Mouse (Mus musculus) forebrain, postnatal 0 days (tissue): ENCODE data around the gene Glud1. TPM values are rescaled to one million over a fixed set of nuclear protein-coding genes. Genes with fewer than 3 reads are reported as not detected.

ENCODE experiments used
- ATAC-seq: fragments of 200-750 bp; cut with Nextera tagmentation; 2 replicates; pipeline ENCODE4 v1.8.0; 2017; ENCODE audit warnings: mild to moderate bottlenecking, moderate library complexity
- DNase-seq: peaks from one replicate; pipeline ENCODE4 v3.0.0-alpha.2; 2015
- H3K27ac ChIP-seq: fragments of 300-500 bp; sonication (generic); 2 replicates; pipeline ENCODE4 v1.5.1; 2014; ENCODE audit warnings: low read depth, mild to moderate bottlenecking, antibody characterized with exemption, low read length, moderate library complexity, mixed read lengths
- H3K27me3 ChIP-seq: fragments of 300-500 bp; sonication (generic); 2 replicates; pipeline ENCODE4 v1.6.1; 2014; ENCODE audit warnings: mild to moderate bottlenecking, low read length, mixed read lengths; ENCODE audit not compliant: insufficient read depth
- H3K36me3 ChIP-seq: fragments of 300-500 bp; sonication (generic); 2 replicates; pipeline ENCODE4 v1.6.1; 2014; ENCODE audit warnings: mild to moderate bottlenecking, moderate library complexity; ENCODE audit not compliant: insufficient read depth
- H3K4me1 ChIP-seq: fragments of 300-500 bp; sonication (generic); 2 replicates; pipeline ENCODE4 v1.6.1; 2014; ENCODE audit warnings: antibody characterized with exemption; ENCODE audit not compliant: insufficient read depth
- H3K4me2 ChIP-seq: fragments of 300-500 bp; sonication (generic); 2 replicates; pipeline ENCODE4 v1.6.1; 2014; ENCODE audit warnings: low read depth, mild to moderate bottlenecking, moderate library complexity
- H3K4me3 ChIP-seq: fragments of 300-500 bp; sonication (generic); 2 replicates; pipeline ENCODE4 v1.5.1; 2014; ENCODE audit warnings: low read depth, low read length, mixed read lengths
- H3K9ac ChIP-seq: fragments of 300-500 bp; sonication (generic); 2 replicates; pipeline ENCODE4 v1.6.1; 2014; ENCODE audit warnings: mild to moderate bottlenecking
- H3K9me3 ChIP-seq: fragments of 300-500 bp; sonication (generic); 2 replicates; pipeline ENCODE4 v1.6.1; 2016; ENCODE audit warnings: low read length
- CTCF ChIP-seq: sonication (generic); IDR thresholded peaks from 2 replicates; pipeline ENCODE4 v1.5.1; 2016; ENCODE audit warnings: antibody characterized with exemption, control low read depth, low read depth
- WGBS: fragments of 180-500 bp; shearing (Covaris S2); extraction: QIAGEN DNeasy Blood & Tissue Kit; methylation state at CpG from one replicate; pipeline ENCODE4 v1.1.7; 2014; 5-methylcytosine and 5-hydroxymethylcytosine counted together
- polyA plus RNA-seq: library from polyadenylated mRNA; unstranded; fragments of >200 nt; fragmentation: Nextera tagmentation; extraction: Ambion mirVana; gene quantifications from 2 replicates; pipeline ENCODE4 v1.2.1, GENCODE M21; 2015
- total RNA-seq: library from RNA; depleted of rRNA; stranded (reverse); fragments of >200 nt; gene quantifications from 2 replicates; pipeline ENCODE4 v1.2.3, GENCODE M21; 2014

The Glud1 gene
- total and polyA plus RNA-seq, 2 experiments from 2014 or later: 114 to 179 TPM

DNA sequence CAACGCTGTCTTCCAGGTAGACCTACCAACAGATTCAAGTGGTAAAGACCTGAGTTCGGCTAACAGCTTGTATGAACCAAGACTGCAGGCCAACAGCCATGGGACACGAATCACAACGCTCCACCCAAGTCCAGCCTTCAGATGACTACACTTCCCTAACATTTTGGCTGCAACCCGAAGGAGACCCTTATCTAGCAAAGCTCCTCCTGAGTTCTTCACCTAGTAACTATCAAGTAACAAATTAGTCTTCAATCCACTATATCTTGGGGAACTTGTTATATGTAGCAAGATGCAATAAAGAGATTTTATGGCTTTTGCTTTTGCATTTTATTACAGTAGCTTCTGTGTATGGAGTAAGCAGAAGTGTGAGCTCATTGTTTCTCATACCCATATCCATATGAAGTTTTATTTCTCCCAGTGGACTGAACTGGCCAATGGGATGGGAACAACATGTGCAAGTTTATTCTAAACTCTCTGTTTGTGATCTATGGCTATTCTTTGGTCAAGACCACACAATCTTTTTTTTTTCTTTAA, 28.7 kb upstream of the Glud1 start:
- Histone ChIP-seq H3K27me3 (no peaks in the 10 kb centered on the region), H3K27ac (no peak overlapping the region), H3K9me3 (no peaks in the 10 kb centered on the region), H3K9ac (no peak overlapping the region), H3K36me3 (no peaks in the 10 kb centered on the region), H3K4me1 (no peaks in the 10 kb centered on the region), H3K4me3 (no peak overlapping the region), H3K4me2 (no peak overlapping the region)
- 98% methylated on average over 5 of the region's 5 CpGs for WGBS
- DNase-seq (no peak), ATAC-seq (no peak)
- TF ChIP-seq CTCF: no peak

DNA sequence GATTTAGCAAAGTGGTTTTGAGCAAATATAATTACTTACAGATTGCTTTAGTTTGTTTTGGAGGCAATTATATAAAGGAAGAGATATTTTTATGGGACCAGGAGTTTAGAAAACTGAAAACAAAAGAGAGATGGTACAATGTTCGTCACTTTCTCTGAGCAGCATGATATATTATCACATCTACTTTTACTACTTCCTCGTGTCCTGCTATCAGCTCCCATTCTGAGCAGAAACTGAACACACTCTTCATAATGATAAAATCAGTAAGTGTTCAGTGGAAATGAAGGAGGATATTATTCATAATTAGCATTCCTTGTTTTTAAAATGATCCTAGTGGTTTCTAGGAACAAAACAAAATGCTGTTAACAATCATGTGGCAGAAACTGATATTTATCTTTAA, 22.1 kb upstream of the Glud1 start:
- H3K4me3 ChIP-seq: no peak overlapping the region
- H3K36me3 ChIP-seq: no peaks in the 10 kb centered on the region
- H3K9me3 ChIP-seq: no peaks in the 10 kb centered on the region
- H3K27me3 ChIP-seq: no peaks in the 10 kb centered on the region
- no peak overlapping the region for H3K9ac ChIP-seq
- 77% methylated on average over 2 of the region's 2 CpGs for WGBS
- no peak for DNase-seq
- ATAC-seq: no peak
- no peaks in the 10 kb centered on the region for H3K4me1 ChIP-seq
- no peak for TF ChIP-seq CTCF
- H3K27ac ChIP-seq: no peak overlapping the region
- H3K4me2 ChIP-seq: no peak overlapping the region

DNA sequence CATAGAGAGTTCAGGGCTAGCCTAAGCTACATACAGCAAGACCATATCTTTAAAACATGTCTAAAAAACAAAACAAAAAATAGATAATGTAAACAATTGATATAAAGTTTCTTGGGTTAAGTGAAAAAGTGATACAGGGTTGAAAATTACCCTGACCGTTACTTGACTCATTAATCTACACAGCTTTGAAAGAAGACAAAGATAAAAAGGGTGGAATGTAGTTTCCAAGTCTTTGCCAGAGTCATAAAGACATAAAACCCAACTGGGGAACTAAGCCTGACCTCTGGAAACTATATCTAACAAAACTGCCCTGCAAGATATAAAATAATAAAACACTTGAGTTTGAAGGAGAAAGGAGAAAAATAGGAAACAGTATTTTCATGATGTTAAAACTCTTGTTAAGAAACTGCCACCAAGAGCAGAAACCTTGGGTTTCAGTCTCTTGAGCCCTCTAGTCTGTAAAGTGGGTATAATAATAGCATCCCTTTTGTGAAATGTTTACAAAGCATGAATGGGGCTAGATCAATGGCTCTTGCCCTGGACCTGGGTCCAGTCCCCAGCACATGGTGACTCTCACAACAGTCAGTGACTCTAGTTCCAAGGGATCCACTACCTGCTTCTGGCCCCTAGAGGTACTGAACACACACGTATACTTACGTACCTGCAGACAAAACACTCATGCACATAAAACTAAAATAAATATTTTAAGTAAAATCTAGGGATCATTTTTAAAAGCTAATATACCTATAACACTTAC, 21.1 kb upstream of the Glud1 start:
- no peak overlapping the region for H3K4me2 ChIP-seq
- 93% methylated on average over 3 of the region's 3 CpGs for WGBS
- no peak overlapping the region for H3K27ac ChIP-seq
- no peak for ATAC-seq
- no peaks in the 10 kb centered on the region for H3K9me3 ChIP-seq
- no peaks in the 10 kb centered on the region for H3K4me1 ChIP-seq
- TF ChIP-seq CTCF: no peak
- no peaks in the 10 kb centered on the region for H3K36me3 ChIP-seq
- H3K9ac ChIP-seq: no peak overlapping the region
- no peak overlapping the region for H3K4me3 ChIP-seq
- DNase-seq: no peak
- no peaks in the 10 kb centered on the region for H3K27me3 ChIP-seq

DNA sequence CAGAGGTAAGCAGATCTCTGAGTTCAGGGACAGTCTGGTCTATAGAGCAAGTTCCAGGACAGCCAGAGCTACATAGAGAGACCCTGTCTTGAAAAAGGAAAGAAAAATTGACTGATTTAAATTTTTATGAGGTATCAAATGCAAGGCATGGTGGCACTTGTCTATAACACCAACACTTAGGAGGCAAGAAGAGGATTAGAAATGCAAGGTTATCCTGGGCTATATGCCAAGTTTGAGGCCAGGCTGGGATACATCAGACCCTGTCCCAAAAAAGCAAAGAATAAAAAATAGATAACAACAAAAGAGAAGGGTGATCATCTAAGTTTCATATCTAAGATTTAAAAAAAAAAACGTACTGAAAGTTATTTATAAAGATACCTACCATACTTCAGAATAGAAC, 20.3 kb upstream of the Glud1 start:
- Histone ChIP-seq H3K9ac (no peak overlapping the region), H3K36me3 (no peaks in the 10 kb centered on the region), H3K27me3 (no peaks in the 10 kb centered on the region), H3K9me3 (no peaks in the 10 kb centered on the region), H3K4me2 (no peak overlapping the region), H3K4me1 (no peaks in the 10 kb centered on the region), H3K27ac (no peak overlapping the region), H3K4me3 (no peak overlapping the region)
- DNase-seq: no peak
- ATAC-seq: no peak
- TF ChIP-seq CTCF: no peak
- WGBS: 53% methylated on average over 1 of the region's 1 CpGs

DNA sequence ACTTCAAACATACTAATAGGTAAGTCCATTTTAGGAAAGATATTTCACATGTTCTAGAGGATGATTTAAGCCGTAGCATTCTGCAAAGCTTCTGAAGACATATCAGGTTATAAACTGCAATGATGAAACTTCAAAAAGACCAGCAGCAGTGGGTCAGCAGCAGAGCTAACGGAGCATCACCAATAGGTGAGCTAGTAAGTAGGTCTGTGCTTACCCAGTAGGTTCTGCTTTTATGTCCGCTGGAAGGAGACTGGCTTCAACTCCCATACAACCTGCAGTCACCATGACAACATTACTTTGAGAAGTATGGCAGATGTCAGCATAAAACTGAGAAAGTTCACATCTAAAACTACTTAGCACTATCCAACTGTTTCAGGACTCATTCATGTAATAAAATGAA, 16.9 kb upstream of the Glud1 start:
- H3K4me2 ChIP-seq: no peak overlapping the region
- H3K4me1 ChIP-seq: no peaks in the 10 kb centered on the region
- H3K27ac ChIP-seq: no peak overlapping the region
- ATAC-seq (no peak), DNase-seq (no peak)
- no peak overlapping the region for H3K4me3 ChIP-seq
- no peaks in the 10 kb centered on the region for H3K9me3 ChIP-seq
- 84% methylated on average over 3 of the region's 3 CpGs for WGBS
- no peak for TF ChIP-seq CTCF
- H3K36me3 ChIP-seq: no peaks in the 10 kb centered on the region
- H3K9ac ChIP-seq: no peak overlapping the region
- H3K27me3 ChIP-seq: no peaks in the 10 kb centered on the region

DNA sequence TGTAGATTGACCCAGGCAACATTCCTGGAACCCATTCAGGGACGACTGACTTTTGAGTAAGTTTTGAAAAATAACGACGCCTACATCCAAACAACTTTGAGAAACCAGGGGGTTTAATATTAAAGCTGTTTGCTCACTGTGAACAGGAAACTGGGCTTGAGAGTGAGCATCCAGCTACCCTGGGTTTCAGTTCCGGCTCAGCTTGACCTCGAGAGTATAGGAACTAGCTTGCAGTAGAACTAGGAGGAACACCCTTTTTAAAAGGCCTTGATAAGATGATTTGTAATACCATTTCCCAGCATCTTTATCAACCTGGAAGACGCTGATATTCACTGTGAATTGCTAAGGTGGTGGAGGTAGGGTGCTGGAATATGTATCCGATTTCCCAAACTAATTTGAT, 14.2 kb upstream of the Glud1 start:
- no peak for TF ChIP-seq CTCF

DNA sequence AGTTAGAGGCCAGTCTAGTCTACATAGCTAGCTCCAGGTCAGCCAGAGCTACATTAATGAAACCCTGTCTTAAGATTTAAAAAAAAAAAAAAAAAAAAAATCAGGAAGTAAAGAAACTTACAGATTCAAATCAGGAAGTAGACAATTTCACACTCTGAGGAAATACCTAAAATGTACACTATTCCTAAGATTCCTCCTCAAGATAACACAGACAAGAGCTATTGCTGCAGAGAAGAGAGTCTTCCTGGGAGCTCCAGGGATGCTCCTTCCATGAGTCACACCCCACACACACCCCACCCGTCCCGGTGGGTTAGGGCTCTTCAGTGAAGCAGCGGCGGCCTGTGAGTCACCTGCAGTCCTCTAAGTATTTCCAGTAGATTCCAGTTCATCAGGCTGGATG, 13.5 kb upstream of the Glud1 start:
- H3K9me3 ChIP-seq: no peaks in the 10 kb centered on the region
- no peaks in the 10 kb centered on the region for H3K27me3 ChIP-seq
- no peaks in the 10 kb centered on the region for H3K36me3 ChIP-seq
- no peaks in the 10 kb centered on the region for H3K4me1 ChIP-seq
- TF ChIP-seq CTCF: no peak
- H3K4me2 ChIP-seq: no peak overlapping the region
- no peak for DNase-seq
- no peak overlapping the region for H3K4me3 ChIP-seq
- 72% methylated on average over 4 of the region's 4 CpGs for WGBS
- ATAC-seq: no peak
- no peak overlapping the region for H3K9ac ChIP-seq
- no peak overlapping the region for H3K27ac ChIP-seq

More for the DNA sequence above, 14.2 kb upstream of the Glud1 start:
- 83% methylated on average over 7 of the region's 7 CpGs for WGBS
- ATAC-seq: no peak
- H3K4me1 ChIP-seq: no peaks in the 10 kb centered on the region
- H3K4me2 ChIP-seq: no peak overlapping the region
- no peaks in the 10 kb centered on the region for H3K9me3 ChIP-seq
- H3K27ac ChIP-seq: no peak overlapping the region
- H3K36me3 ChIP-seq: no peaks in the 10 kb centered on the region
- H3K27me3 ChIP-seq: no peaks in the 10 kb centered on the region
- DNase-seq: no peak
- H3K4me3 ChIP-seq: no peak overlapping the region
- H3K9ac ChIP-seq: no peak overlapping the region
